Mouse (Mus musculus) MEL (cell line): ENCODE results near the gene Prkce. TPM values are rescaled to one million over a fixed set of nuclear protein-coding genes. Genes with fewer than 3 reads are reported as not detected.

Experiments used
- DNase-seq: peaks from one replicate; pipeline ENCODE4 v3.0.0; 2011; ENCODE audit warnings: low read depth, low spot score
- H3K27ac ChIP-seq: 2 replicates; pipeline ENCODE4 v1.5.1; 2012; ENCODE audit warnings: low read depth, mild to moderate bottlenecking, control low read depth, low read length, moderate library complexity; ENCODE audit not compliant: control insufficient read depth
- H3K27me3 ChIP-seq, 2 experiments: fragments of 150-350 bp in 1 of 2; sonication (generic) in 1 of 2; 2 replicates each; pipeline ENCODE4 v1.6.1; 2012; ENCODE audit warnings: low read length in 2 of 2, mild to moderate bottlenecking in 2 of 2, improper control_type of control experiment in 1 of 2, moderate library complexity in 1 of 2; ENCODE audit not compliant: insufficient read depth in 2 of 2, control insufficient read depth in 1 of 2
- H3K36me3 ChIP-seq, 2 experiments: 2 replicates each; pipeline ENCODE4 v1.6.1; 2012 to 2014; ENCODE audit warnings: low read length in 2 of 2, improper control_type of control experiment in 1 of 2, inconsistent platforms in 1 of 2, mild to moderate bottlenecking in 1 of 2; ENCODE audit not compliant: insufficient read depth in 2 of 2, control insufficient read depth in 1 of 2
- H3K4me1 ChIP-seq, 2 experiments: fragments of 150-350 bp in 1 of 2; sonication (generic) in 1 of 2; 2 replicates each; pipeline ENCODE4 v1.6.1; 2012; ENCODE audit warnings: low read length in 2 of 2, improper control_type of control experiment in 1 of 2, mild to moderate bottlenecking in 1 of 2; ENCODE audit not compliant: insufficient read depth in 2 of 2, control insufficient read depth in 1 of 2
- H3K4me3 ChIP-seq, 2 experiments: fragments of 150-350 bp in 1 of 2; sonication (generic) in 1 of 2; 2 replicates each; pipeline ENCODE4 v1.5.1; 2012; ENCODE audit warnings: low read depth in 2 of 2, low read length in 2 of 2, mild to moderate bottlenecking in 2 of 2, moderate library complexity in 2 of 2, control low read depth in 1 of 2, improper control_type of control experiment in 1 of 2; ENCODE audit not compliant: control insufficient read depth in 1 of 2, insufficient read depth in 1 of 2
- H3K79me2 ChIP-seq: 2 replicates; pipeline ENCODE4 v1.6.1; 2012; ENCODE audit warnings: mild to moderate bottlenecking, low read length, moderate library complexity; ENCODE audit not compliant: control insufficient read depth, poor library complexity, insufficient read depth
- H3K9ac ChIP-seq: 2 replicates; pipeline ENCODE4 v1.6.1; 2012; ENCODE audit warnings: low read depth, mild to moderate bottlenecking, control low read depth, low read length, moderate library complexity; ENCODE audit not compliant: control insufficient read depth, poor library complexity, severe bottlenecking
- H3K9me3 ChIP-seq: fragments of 150-350 bp; sonication (generic); replicated peaks from 2 replicates; pipeline ENCODE4 v1.6.1; 2012; ENCODE audit warnings: mild to moderate bottlenecking, low read length, improper control_type of control experiment, moderate library complexity; ENCODE audit not compliant: insufficient read depth
- BHLHE40 ChIP-seq: IDR thresholded peaks from 2 replicates; pipeline ENCODE4 v1.6.1; 2012; ENCODE audit warnings: low read depth, mild to moderate bottlenecking, inconsistent platforms, low read length, improper control_type of control experiment, borderline replicate concordance
- CHD2 ChIP-seq: IDR thresholded peaks from 2 replicates; pipeline ENCODE4 v1.6.1; 2011; ENCODE audit warnings: low read length, improper control_type of control experiment
- CTCF ChIP-seq, 3 experiments: IDR thresholded peaks in 2 of 3; conservative IDR thresholded peaks in 1 of 3; 2 replicates each; pipeline ENCODE4 v1.5.1; 2011 to 2012; ENCODE audit warnings: low read length in 3 of 3, low read depth in 2 of 3, mild to moderate bottlenecking in 2 of 3, improper control_type of control experiment in 1 of 3, inconsistent platforms in 1 of 3, mixed read lengths in 1 of 3, moderate library complexity in 1 of 3; ENCODE audit not compliant: control insufficient read depth in 1 of 3, insufficient read depth in 1 of 3, poor library complexity in 1 of 3, severe bottlenecking in 1 of 3
- E2F4 ChIP-seq: IDR thresholded peaks from 2 replicates; pipeline ENCODE4 v1.6.1; 2011; ENCODE audit warnings: low read depth, low read length, improper control_type of control experiment, borderline replicate concordance
- ELF1 ChIP-seq: IDR thresholded peaks from 2 replicates; pipeline ENCODE4 v1.6.1; 2014; ENCODE audit warnings: low read depth, mild to moderate bottlenecking, inconsistent platforms, low read length, improper control_type of control experiment, moderate library complexity
- ETS1 ChIP-seq: IDR thresholded peaks from 2 replicates; pipeline ENCODE4 v1.6.1; 2012; ENCODE audit warnings: low read depth, mild to moderate bottlenecking, inconsistent platforms, low read length, improper control_type of control experiment, moderate library complexity
- KAT2A ChIP-seq: conservative IDR thresholded peaks from 2 replicates; pipeline ENCODE4 v1.6.1; 2012; ENCODE audit warnings: low read depth, low read length, improper control_type of control experiment, inconsistent platforms
- MAX ChIP-seq: IDR thresholded peaks from 2 replicates; pipeline ENCODE4 v1.6.1; 2011; ENCODE audit warnings: low read length, improper control_type of control experiment
- MAZ ChIP-seq: IDR thresholded peaks from 2 replicates; pipeline ENCODE4 v1.6.1; 2012; ENCODE audit warnings: low read depth, mild to moderate bottlenecking, inconsistent platforms, low read length, improper control_type of control experiment
- MEF2A ChIP-seq: IDR thresholded peaks from 2 replicates; pipeline ENCODE4 v1.6.1; 2014; ENCODE audit warnings: low read depth, mild to moderate bottlenecking, inconsistent platforms, low read length, improper control_type of control experiment; ENCODE audit not compliant: poor library complexity, insufficient replicate concordance, severe bottlenecking; ENCODE audit errors: extremely low read depth
- MXI1 ChIP-seq: IDR thresholded peaks from 2 replicates; pipeline ENCODE4 v1.6.1; 2011; ENCODE audit warnings: mild to moderate bottlenecking, low read depth, low read length, improper control_type of control experiment
- MYB ChIP-seq: IDR thresholded peaks from 2 replicates; pipeline ENCODE4 v1.6.1; 2011; ENCODE audit warnings: mild to moderate bottlenecking, low read depth, low read length, improper control_type of control experiment
- MYC ChIP-seq: IDR thresholded peaks from 2 replicates; pipeline ENCODE4 v1.6.1; 2011; ENCODE audit warnings: low read depth, mild to moderate bottlenecking, low read length, improper control_type of control experiment, moderate library complexity
- NRF1 ChIP-seq: IDR thresholded peaks from 2 replicates; pipeline ENCODE4 v1.6.1; 2014; ENCODE audit warnings: low read depth, mild to moderate bottlenecking, inconsistent platforms, low read length, improper control_type of control experiment, moderate library complexity; ENCODE audit not compliant: poor library complexity, insufficient read depth, severe bottlenecking
- POLR2AphosphoS2 ChIP-seq: IDR thresholded peaks from 2 replicates; pipeline ENCODE4 v1.6.1; 2011; ENCODE audit warnings: low read length, improper control_type of control experiment
- RAD21 ChIP-seq: IDR thresholded peaks from 2 replicates; pipeline ENCODE4 v1.6.1; 2011; ENCODE audit warnings: mild to moderate bottlenecking, low read depth, low read length, improper control_type of control experiment
- RCOR1 ChIP-seq: IDR thresholded peaks from 2 replicates; pipeline ENCODE4 v1.6.1; 2012; ENCODE audit warnings: low read depth, mild to moderate bottlenecking, inconsistent platforms, low read length, improper control_type of control experiment
- SIN3A ChIP-seq: IDR thresholded peaks from 2 replicates; pipeline ENCODE4 v1.6.1; 2012; ENCODE audit warnings: low read length, improper control_type of control experiment, inconsistent platforms
- TAL1 ChIP-seq: IDR thresholded peaks from 2 replicates; pipeline ENCODE4 v1.6.1; 2012; ENCODE audit warnings: mild to moderate bottlenecking, inconsistent platforms, low read length, moderate library complexity, mixed read lengths
- USF1 ChIP-seq: IDR thresholded peaks from 2 replicates; pipeline ENCODE4 v1.6.1; 2014; ENCODE audit warnings: low read depth, mild to moderate bottlenecking, inconsistent platforms, low read length, improper control_type of control experiment, moderate library complexity
- ZC3H11A ChIP-seq: IDR thresholded peaks from 2 replicates; pipeline ENCODE4 v1.6.1; 2012; ENCODE audit warnings: low read depth, mild to moderate bottlenecking, inconsistent platforms, low read length, improper control_type of control experiment
- ZKSCAN1 ChIP-seq: IDR thresholded peaks from 2 replicates; pipeline ENCODE4 v1.6.1; 2012; ENCODE audit warnings: low read depth, mild to moderate bottlenecking, inconsistent platforms, low read length, improper control_type of control experiment, moderate library complexity
- polyA plus RNA-seq, 2 experiments: library from polyadenylated mRNA; stranded (reverse) in 1 of 2; unstranded in 1 of 2; fragments of >175 nt in 1 of 2; fragments of >200 nt in 1 of 2; gene quantifications; 2 replicates each; pipeline versions ENCODE4 v1.2.1 to v1.2.4; 2012; ENCODE audit warnings: low replicate concordance in 2 of 2, low read depth in 1 of 2; ENCODE audit not compliant: insufficient read length in 2 of 2, insufficient read depth in 1 of 2, missing spikeins in 1 of 2
- total RNA-seq: library from RNA; depleted of rRNA; stranded (reverse); fragments of 300-350 nt; gene quantifications from 2 replicates; pipeline ENCODE4 v1.2.3, GENCODE M21; 2012

Prkce gene
- total and polyA plus RNA-seq, 3 experiments: 3.0 to 5.3 TPM; not detected in 1

GRCm38 (mm10) chr17:86334990-86335389, 167.4 kb downstream of the Prkce start:
- Histone ChIP-seq H3K36me3 (peaks cover 0 to 2% of the 10 kb centered on the region in 2 experiments; a peak in 1 of 4 replicates), H3K4me1 (peaks cover 13 to 20% of the 10 kb centered on the region in 2 experiments), H3K79me2 (no peaks in the 10 kb centered on the region), H3K9ac (no peak overlapping the region), H3K9me3 (no peaks in the 10 kb centered on the region), H3K27me3 (no peaks in the 10 kb centered on the region), H3K4me3 (no peak overlapping the region), H3K27ac (no peak overlapping the region)
- TF ChIP-seq MAX (no peak), NRF1 (no peak), RAD21 (no peak), SIN3A (no peak), ETS1 (no peak), MYC (no peak), MAZ (no peak), TAL1 (no peak), POLR2AphosphoS2 (no peak), RCOR1 (no peak), ZC3H11A (no peak), CHD2 (no peak), CTCF (IDR thresholded peaks at IDR 0.05 in 2 of 3, conservative IDR thresholded peaks at IDR 0.05 in 1 of 3; ENCODE audit: control insufficient read depth in 1 of 3, insufficient read depth in 1 of 3, low read depth in 2 of 3, low read length in 3 of 3, poor library complexity in 1 of 3, severe bottlenecking in 1 of 3) (no peak), ELF1 (no peak), BHLHE40 (no peak), MEF2A (no peak), ZKSCAN1 (no peak), KAT2A (no peak), MYB (no peak)
- DNase-seq: no peak

GRCm38 (mm10) chr17:86336652-86337073, 169.1 kb downstream of the Prkce start:
- Histone ChIP-seq H3K9me3 (no peaks in the 10 kb centered on the region), H3K9ac (no peak overlapping the region), H3K27ac (no peak overlapping the region), H3K36me3 (peaks cover 0 to 2% of the 10 kb centered on the region in 2 experiments; a peak in 1 of 4 replicates), H3K4me1 (peaks cover 13 to 23% of the 10 kb centered on the region in 2 experiments), H3K4me3 (no peak overlapping the region), H3K27me3 (no peaks in the 10 kb centered on the region), H3K79me2 (no peaks in the 10 kb centered on the region)
- TF ChIP-seq NRF1 (no peak), CTCF (IDR thresholded peaks at IDR 0.05 in 2 of 3, conservative IDR thresholded peaks at IDR 0.05 in 1 of 3; ENCODE audit: control insufficient read depth in 1 of 3, insufficient read depth in 1 of 3, low read depth in 2 of 3, low read length in 3 of 3, poor library complexity in 1 of 3, severe bottlenecking in 1 of 3) (no peak), USF1 (no peak), MAZ (no peak), RAD21 (no peak), CHD2 (no peak), MXI1 (no peak), ELF1 (no peak), E2F4 (no peak), TAL1 (no peak)
- TF ChIP-seq, all 39 proteins: peak for 0
- DNase-seq: no peak
